Comparison of ENCODE assay signal across 11 mouse cellular contexts in genomic region chr13:24679027-24679680, GRCm38 (mm10).
A peak's percentile ranks its signal among the peaks of the same experiment; 100 is the strongest.
DNase-seq lines count a peak whose midpoint lies in the region; ATAC-seq and TF ChIP-seq lines count a peak whose summit lies in the region.
"Had no signal": no experiment of that assay in that cellular context is flagged by ENCODE, and none has a peak within 500 bp of the region (broad histone marks: within the 10 kb centered on the region; RNA-seq: fewer than 3 reads in every experiment).

No protein-coding gene starts in this region.

- H3K9me3 ChIP-seq in forebrain, postnatal 0 days (ENCODE audit: low read length) = no peaks in the 10 kb centered on the region
- no peaks in the 10 kb centered on the region for H3K9me3 ChIP-seq in forebrain, embryonic 16.5 days (ENCODE audit: control insufficient read depth, low read length)
- no peaks in the 10 kb centered on the region for H3K9me3 ChIP-seq in limb, embryonic 13.5 days
- H3K9me3 ChIP-seq: heart, embryonic 13.5 days; liver, embryonic 15.5 days had no signal

- peak; percentile 27 for DNase-seq in forebrain, postnatal 0 days
- peak; percentile 27 for DNase-seq in urinary bladder, adult 2 months (ENCODE audit: low spot score)
- DNase-seq in urinary bladder, postnatal 10 days (ENCODE audit: low spot score) = no peak
- no peak for DNase-seq in left cerebral cortex, postnatal 14 days (ENCODE audit: low spot score in 2 of 2)

- WGBS in forebrain, postnatal 0 days = 30% methylated on average over 15 of the region's 15 CpGs
- WGBS in forebrain, embryonic 16.5 days = 24% methylated on average over 15 of the region's 15 CpGs
- WGBS in limb, embryonic 13.5 days = 39% methylated on average over 15 of the region's 15 CpGs

- intact Hi-C loops in left cerebral cortex, postnatal 14 days (cut with DNase I) = no loop called here

- no peaks in the 10 kb centered on the region for H3K27me3 ChIP-seq in forebrain, postnatal 0 days (ENCODE audit: insufficient read depth, low read length)
- no peaks in the 10 kb centered on the region for H3K27me3 ChIP-seq in forebrain, embryonic 16.5 days (replicated peaks; ENCODE audit: control insufficient read depth, insufficient read depth, low read length)
- H3K27me3 ChIP-seq in limb, embryonic 13.5 days = no peaks in the 10 kb centered on the region
- H3K27me3 ChIP-seq: heart, embryonic 13.5 days; liver, embryonic 15.5 days had no signal

- peaks cover 30% of the 10 kb centered on the region for H3K36me3 ChIP-seq in forebrain, postnatal 0 days (ENCODE audit: insufficient read depth)
- H3K36me3 ChIP-seq in forebrain, embryonic 16.5 days (ENCODE audit: control insufficient read depth, insufficient read depth) = no peaks in the 10 kb centered on the region
- H3K36me3 ChIP-seq in limb, embryonic 13.5 days = no peaks in the 10 kb centered on the region
- H3K36me3 ChIP-seq: liver, embryonic 15.5 days had no signal

- no peaks in the 10 kb centered on the region for H3K4me1 ChIP-seq in forebrain, postnatal 0 days (ENCODE audit: insufficient read depth)
- H3K4me1 ChIP-seq in forebrain, embryonic 16.5 days (replicated peaks; ENCODE audit: control insufficient read depth, insufficient read depth, low read length) = 0 out of 2 replicates have a peak, but pooled peaks cover 3% of the 10 kb centered on the region
- H3K4me1 ChIP-seq in limb, embryonic 13.5 days = peaks cover 4% of the 10 kb centered on the region; the same call in 1 of the 2 replicates
- H3K4me1 ChIP-seq: liver, embryonic 15.5 days had no signal

- no peak overlapping the region for H3K4me3 ChIP-seq in forebrain, postnatal 0 days (ENCODE audit: low read depth, low read length)
- H3K4me3 ChIP-seq in forebrain, embryonic 16.5 days (replicated peaks; ENCODE audit: low read length) = no peak overlapping the region
- H3K4me3 ChIP-seq in limb, embryonic 13.5 days = no peak overlapping the region
- H3K4me3 ChIP-seq: heart, embryonic 13.5 days; liver, embryonic 15.5 days had no signal

- no peak overlapping the region for H3K9ac ChIP-seq in forebrain, postnatal 0 days
- H3K9ac ChIP-seq in forebrain, embryonic 16.5 days (replicated peaks; ENCODE audit: low read depth, low read length) = no peak overlapping the region
- H3K9ac ChIP-seq in limb, embryonic 13.5 days = 0 out of 2 replicates have a peak overlapping the region, but pooled peaks have one; percentile 8
- H3K9ac ChIP-seq: heart, embryonic 13.5 days; liver, embryonic 15.5 days had no signal

- no peak overlapping the region for H3K27ac ChIP-seq in forebrain, postnatal 0 days (ENCODE audit: low read depth, low read length)
- H3K27ac ChIP-seq in forebrain, embryonic 16.5 days (ENCODE audit: low read length) = no peak overlapping the region
- no peak overlapping the region for H3K27ac ChIP-seq in limb, embryonic 13.5 days
- H3K27ac ChIP-seq: heart, embryonic 13.5 days; liver, embryonic 15.5 days had no signal

- H3K4me2 ChIP-seq in forebrain, postnatal 0 days (ENCODE audit: low read depth) = no peak overlapping the region
- H3K4me2 ChIP-seq in forebrain, embryonic 16.5 days (ENCODE audit: low read length) = no peak overlapping the region
- H3K4me2 ChIP-seq in limb, embryonic 13.5 days (replicated peaks) = peak overlapping the region; percentile 25
- H3K4me2 ChIP-seq: heart, embryonic 13.5 days; liver, embryonic 15.5 days had no signal

- peak; percentile 36; the same call in 1 of the 2 replicates for ATAC-seq in forebrain, postnatal 0 days
- no peak for ATAC-seq in forebrain, embryonic 16.5 days
- ATAC-seq in limb, embryonic 13.5 days (ENCODE audit: low FRiP score, low read depth) = peak; percentile 11; the same call in 1 of the 2 replicates
- ATAC-seq in frontal cortex, adult (ENCODE audit: low TSS enrichment) = no peak
- ATAC-seq in granulocyte monocyte progenitor cell, adult 5-6 weeks (replicated peaks; ENCODE audit: poor library complexity, severe bottlenecking) = no peak
- ATAC-seq: activated CD4-positive, CD25-positive, alpha-beta regulatory T cell, adult 4 months had no signal

- no peak for TF ChIP-seq CTCF in forebrain, postnatal 0 days (IDR thresholded peaks at IDR 0.05; ENCODE audit: low read depth)

Comparison
In these comparisons a context has a peak if more than half of its experiments do, and no peak if none do; other contexts are left out.
1. ATAC-seq: peak in forebrain, postnatal 0 days (single experiment) and limb, embryonic 13.5 days (single experiment); none in forebrain, embryonic 16.5 days (single experiment), frontal cortex, adult (single experiment) and granulocyte monocyte progenitor cell, adult 5-6 weeks (single experiment).
2. DNase-seq: peak in forebrain, postnatal 0 days (single experiment) and urinary bladder, adult 2 months (single experiment); none in urinary bladder, postnatal 10 days (single experiment) and left cerebral cortex, postnatal 14 days (0 of 2).